Mouse (Mus musculus): ENCODE results near the gene Fgd6. TPM values are rescaled to one million over a fixed set of nuclear protein-coding genes. Genes with fewer than 3 reads are reported as not detected.

Gene Fgd6
- total RNA-seq, 2 experiments from 2014 or later, result 2.1 to 3.6 TPM

DNA sequence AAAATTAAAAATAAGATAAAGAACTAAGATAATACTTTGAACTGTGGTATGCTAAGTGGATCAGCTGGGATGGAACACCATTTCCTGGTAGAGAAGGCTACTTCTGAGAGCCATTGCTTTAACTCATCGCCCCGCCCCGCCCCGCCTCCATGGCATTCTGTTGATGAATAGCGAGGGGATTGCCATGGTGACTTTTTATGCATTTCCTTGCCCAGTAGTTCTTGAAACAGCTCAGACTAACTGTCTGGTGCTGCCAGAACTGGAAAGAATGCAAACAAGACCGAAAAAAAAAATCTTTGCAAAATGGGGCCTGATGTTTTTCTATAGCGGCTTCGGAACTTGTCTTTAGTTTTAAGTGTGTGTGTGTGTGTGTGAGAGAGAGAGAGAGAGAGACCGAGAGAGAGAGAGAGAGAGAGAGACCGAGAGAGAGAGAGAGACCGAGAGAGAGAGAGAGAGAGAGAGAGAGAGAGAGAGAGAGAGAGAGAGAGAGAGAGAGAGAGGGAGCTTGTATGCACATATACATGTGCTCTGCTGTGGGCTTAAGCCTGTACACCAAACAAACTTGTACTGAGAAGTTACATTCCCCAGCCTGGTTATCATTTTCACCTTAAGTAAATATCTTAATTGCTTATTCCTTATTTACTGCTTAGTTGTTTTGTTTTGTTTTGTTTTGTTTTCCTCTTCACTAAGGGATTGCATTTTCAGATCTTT lies 51.7 kb downstream of the Fgd6 start:
- no peak for DNase-seq (ENCODE audit: low spot score in 2 of 2)

DNA sequence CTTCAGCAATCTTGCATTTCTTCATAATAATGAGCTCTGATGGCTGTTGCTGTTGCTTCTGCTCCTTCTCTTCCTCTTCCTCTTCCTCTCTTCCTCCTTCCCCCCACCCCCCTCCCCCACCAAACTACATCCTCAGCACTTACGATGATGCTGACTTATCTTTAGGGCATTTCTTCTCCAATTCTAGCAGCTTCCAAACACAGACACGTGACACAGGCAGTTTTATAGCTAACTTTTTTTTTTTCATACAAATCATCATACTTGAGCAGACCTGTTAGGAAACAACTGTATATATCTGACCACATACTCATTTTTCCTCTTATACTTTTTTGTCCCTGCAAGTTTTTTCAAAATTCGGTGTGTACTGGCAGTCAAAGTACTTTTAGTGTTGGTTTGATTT lies 54.2 kb downstream of the Fgd6 start:
- no peak for DNase-seq (ENCODE audit: low spot score in 2 of 2)

DNA sequence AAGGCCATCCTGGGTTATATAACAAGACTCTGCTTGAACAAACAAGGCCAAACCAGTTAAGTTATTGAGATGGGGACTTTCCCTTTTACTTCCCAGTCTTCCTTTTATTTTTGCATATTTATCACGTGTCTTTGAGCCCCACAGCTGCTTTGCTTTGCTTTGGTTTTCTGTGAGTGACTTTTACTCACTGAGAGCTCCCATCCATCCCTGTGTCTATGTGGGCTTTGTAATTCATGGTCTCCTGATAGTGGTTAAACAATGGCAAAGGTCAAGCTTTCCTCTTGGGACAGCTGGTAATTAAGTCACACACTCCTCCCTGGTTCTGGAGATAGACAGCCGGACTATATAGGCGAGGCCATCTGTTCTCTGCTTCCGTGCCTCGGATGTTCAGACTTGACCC lies 57.7 kb downstream of the Fgd6 start:
- no peak for DNase-seq (ENCODE audit: low spot score in 2 of 2)

DNA sequence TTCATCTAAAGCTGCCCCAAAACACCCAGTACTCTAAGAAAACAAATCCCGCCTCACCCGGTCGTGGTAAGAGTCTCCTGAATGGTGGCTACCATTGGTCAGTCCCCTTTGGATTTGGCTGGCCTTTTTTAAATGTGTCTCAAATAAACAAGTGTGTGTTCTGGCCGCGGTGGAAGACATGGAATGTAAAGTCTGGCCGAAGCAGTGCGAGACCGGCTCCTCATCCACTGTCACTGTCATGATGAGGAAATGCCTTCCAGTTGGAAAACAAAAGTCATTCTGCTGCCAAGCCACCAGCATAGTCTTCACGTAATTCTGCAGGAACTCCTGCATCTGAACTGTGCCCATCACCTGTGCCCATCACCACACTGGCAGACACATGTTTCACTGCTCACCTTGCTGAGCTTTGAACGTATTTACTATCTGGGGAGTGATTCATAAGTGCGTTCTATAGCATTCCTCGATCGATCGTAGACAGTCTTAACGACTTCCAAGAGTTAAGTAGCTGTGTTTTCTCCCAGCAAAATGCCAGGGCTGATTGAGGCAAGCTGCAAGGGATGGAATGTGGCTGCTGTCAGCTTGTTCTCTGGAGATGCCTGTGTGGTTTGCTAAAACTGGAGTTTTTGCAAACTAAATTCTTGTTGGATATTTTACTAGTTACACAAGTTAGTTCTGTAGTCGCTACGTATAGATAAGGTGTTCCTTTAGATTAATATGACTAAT lies 60.1 kb downstream of the Fgd6 start:
- no peak for DNase-seq (ENCODE audit: low spot score in 2 of 2)

DNA sequence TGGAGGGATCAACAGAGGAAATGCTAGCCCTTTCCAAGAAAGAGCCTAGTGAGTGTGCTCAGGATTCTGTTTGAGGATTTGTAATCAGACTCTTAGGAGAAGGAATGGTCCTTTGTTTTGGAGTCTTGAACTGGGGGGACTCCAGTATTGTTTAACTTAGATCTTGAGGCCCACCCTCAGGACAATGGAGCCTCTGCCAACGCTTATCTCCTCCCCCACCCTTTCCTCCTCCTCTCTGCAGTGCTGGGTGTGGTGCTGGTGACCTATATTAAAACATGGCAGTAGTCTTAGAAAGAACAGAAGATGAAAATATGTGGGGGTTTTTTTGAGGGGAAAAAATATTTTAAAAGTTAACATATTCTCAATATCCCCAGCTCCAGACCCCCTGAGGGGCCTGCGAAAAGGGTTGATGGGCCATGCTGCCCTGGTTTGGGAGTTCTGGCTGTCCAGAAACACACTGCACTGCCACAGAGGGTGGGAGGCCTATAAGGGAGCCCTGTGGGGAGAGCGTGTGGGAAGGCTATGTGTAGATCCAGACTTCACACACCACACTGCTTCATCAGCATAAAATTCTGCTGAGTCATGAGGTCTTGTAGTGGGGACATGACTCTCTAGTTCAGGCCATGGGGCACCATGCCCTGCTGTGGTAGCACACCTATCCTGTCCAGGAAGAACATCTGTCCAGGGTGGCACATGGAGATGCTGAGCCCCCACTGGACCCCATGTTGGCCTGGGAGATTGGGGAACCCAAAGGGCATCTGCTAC lies 61.5 kb downstream of the Fgd6 start:
- DNase-seq (ENCODE audit: low spot score in 2 of 2), result no peak

DNA sequence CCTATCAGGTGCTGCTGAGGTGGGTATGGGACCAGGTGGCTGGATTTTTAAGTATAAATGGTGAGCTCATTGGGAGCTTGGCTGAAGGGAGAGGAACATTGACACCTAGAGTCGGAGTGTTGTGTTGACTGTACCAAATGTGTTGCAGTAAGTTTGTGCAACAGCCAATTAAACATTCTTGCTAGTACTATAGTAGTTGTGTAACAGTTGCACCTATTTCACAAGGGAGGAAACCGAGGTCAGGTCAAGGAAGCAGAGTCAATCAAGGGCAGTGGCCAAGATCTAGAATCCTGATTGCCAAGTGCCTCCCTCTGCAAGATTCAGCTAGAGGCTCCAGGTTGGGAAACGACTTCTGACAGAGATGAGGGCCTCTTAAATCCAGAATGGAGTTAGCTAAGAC lies 62.3 kb downstream of the Fgd6 start:
- no peak for DNase-seq (ENCODE audit: low spot score in 2 of 2)

DNA sequence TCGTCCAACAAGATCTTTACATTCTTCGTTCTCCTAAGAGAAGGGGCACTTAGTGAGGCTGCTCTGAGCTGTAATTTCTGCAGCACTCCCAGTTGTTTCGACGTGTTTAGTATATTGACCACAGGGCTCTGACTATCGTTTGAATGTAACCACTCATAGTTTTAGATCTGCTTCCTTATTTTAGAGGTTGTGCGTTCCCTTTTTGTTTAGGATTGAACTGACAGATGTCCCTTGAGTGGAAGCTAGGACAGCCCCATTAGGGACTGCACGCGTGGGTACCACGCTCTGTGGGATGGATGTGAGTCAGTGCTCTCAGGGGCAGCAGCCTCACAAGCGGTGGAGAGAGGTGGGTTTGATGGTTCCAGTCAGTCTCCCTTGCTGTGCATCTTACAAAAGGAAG lies 69.7 kb downstream of the Fgd6 start:
- no peak for DNase-seq (ENCODE audit: low spot score in 2 of 2)

DNA sequence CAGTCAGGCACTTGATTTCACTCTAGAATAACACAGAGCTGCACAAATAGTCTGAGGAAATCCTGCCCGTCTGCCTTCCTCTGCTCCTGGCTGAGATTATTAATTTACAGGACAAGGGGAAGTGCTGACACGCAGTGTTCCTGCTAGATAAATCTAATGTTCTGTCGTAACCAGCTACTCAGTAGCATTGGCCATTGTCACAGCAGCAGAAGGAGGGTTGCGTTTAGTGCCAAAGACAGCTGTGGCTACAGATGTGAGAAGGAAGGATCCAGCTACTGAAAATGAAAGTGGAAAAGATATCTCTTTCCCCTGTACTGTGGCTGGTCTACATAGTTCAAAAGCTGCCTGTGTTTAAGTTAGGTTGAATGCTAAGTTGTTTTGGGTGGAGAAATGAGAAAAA lies 71.4 kb downstream of the Fgd6 start:
- DNase-seq (ENCODE audit: low spot score in 2 of 2), result no peak

DNA sequence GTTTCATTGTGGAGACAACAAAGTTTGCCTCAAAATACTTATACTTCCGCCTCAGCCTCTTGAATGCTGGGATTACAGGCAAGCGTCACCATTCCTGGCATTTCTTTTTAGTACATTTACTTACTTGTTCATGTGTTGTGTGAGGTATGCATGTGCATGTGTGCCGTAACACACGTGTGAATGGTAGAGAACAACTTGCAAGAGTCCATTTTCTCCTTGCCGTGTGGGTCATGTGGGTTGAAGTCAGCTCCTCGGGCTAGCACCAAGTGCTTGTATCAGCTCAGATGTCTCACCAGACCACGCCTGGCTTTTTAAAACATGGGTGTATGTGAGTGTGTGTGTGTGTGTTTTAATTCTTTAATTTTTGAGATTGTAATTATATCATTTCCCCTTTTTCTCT lies 71.8 kb downstream of the Fgd6 start:
- DNase-seq (ENCODE audit: low spot score in 2 of 2), result no peak

DNA sequence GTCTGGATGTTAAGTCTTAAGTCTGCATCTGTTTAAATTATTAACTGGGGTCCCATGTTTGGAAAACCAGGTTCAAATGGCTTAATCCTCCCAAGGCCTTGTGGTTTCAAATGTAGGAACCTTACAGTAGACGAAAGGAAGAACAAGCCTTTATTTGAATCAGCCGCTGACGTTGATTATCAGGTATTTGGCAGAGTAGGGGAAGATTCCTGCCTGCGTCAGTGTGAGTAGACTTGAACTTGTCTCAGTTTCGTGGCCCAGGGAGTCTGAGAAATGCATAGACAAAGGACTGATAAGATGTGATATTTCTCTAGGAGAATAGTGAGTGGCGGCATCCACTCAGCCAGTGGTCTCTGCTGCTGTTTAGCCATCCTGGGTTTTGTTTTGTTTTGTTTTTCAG lies 73.0 kb downstream of the Fgd6 start:
- DNase-seq (ENCODE audit: low spot score in 2 of 2), result no peak

DNA sequence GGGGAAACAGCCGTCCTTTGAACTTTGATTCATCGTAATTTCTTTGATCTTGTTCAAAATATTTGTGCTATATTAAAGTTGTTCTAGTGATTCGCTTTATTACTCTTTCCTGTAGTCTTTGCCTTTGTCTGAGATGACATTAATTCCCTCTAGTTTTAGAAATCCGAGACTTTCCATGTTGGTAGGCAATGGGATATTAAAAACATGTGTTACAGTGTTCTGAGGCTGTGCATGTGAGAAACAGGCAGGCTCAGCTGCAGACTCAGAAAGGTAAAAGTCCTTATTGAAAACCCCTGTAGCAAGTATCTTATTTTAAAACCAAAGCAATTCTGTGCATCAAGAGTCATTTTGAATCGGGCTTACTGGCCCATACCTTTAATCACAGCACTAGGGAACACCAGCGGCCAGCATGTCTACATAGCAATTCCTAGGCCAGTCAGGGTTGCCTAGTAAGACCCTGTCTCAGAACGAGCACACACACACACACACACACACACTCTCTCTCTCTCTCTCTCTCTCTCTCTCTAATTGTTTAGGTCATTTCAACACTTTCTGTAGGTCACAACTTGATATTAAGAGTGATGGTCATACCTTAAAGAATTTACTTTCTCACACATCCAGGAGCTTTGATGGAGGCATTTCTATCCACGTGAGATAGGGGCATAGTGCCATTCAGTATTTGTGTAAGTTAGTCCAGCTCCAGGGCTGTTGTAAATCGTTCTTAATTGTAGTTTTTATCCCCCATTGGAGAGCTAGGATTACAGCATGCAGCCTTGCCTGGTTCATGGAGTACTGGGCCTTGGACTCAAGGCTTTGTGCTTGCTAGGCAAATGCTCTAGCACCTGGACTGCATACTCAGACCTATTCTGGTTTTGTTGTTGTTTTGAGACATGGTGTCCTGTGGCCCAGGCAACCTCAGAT lies 75.3 kb downstream of the Fgd6 start:
- no peak for DNase-seq (ENCODE audit: low spot score in 2 of 2)

DNA sequence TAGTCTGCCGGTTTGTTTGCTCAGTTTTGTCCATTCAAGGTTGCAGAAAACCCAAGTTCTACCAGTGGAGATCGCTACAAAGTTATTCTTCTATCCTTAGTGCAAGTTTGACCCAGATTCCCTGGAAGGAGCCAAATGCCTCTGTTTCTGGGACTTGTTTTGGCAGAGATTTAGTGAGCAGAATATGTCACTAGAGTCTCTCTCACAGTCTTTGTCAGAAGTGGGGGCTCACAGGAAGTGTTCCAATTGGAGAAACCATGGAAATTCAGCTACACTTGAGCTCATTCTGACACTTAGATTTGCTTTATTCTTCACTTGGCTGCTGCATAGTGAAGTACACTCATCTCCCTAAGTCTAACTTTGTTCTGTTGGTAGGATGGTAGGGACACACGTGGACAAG lies 76.4 kb downstream of the Fgd6 start:
- DNase-seq (ENCODE audit: low spot score in 2 of 2), result no peak

DNA sequence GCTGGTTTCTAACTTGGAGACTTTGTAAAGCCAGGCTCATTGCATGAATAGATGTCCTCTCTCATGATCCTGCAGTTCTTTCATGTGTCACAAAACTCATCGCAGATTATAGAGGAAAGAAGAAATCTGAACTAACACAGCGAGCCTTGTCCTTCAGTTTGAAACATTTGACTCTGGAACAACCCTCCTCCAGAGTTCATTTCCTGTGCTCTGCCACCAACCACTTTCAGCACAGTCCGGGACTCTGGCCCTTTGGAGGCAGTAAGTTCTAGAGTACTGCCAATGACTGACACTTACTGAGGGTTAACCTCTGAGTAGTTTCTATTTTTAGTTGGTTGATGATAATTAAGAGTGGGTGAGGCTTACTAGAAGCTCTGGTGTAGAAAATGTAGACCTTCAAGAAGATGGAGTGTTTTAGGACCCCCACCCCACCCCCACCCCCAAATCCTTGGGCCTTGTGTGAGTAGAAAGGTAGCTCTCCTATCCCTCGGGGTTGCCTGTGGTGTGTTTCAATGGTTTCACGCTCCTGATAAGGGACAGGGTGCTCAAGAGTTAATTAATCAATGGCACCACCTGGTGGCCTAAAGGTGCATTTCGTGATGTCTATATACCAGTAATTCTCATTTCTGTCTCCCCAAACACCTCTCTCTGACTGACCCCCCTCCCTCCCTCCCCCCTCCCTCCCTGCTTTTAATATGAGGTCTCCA lies 80.2 kb downstream of the Fgd6 start:
- peak; percentile 54 to 74 for DNase-seq (ENCODE audit: low spot score in 2 of 2)

DNA sequence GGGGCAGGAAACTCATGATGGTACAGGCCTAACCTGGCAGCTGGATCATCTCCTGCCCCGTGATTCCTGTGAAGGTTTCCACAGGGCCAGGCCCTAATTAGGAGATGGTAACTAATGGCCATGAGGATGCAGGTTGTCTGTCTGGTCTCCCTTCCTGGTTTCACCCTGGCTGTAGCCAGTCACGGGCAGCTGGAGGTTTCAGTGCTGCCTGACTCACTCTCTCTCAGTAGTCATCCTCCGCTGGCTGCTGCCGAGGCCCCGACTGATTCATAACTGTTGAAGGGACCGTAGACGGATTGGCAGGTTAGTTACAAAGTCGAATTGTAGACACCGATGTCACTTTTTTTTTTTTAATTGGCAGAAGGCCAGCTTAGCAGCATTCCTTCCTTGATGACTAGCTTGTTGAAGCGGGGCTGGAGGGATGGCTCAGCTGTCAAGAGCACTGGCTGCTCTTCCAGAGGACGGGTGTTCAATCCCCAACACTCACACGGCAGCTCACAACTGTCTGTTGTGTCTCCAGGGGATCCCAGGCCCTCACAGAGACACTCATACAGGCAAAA lies 81.1 kb downstream of the Fgd6 start:
- DNase-seq (ENCODE audit: low spot score in 2 of 2), result no peak

DNA sequence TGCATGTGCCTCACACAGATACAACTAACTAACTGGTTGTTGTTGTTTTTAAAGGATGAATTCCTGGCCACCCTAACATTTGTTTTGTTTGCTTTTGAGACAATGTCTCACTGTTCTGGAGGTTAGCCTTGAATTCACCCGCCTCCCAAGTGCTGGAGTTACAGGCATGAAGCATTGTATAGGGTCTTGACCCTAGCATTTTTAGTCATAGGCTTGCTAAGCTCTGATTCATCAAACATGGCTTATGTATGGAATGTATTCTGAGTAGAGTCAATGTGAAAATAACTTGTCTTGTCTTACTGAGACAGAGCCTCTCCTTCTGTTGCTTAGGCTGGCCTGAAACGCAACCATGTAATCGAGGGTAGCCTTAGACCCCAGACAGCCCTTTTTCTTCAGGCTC lies 82.1 kb downstream of the Fgd6 start:
- no peak for DNase-seq (ENCODE audit: low spot score in 2 of 2)

DNA sequence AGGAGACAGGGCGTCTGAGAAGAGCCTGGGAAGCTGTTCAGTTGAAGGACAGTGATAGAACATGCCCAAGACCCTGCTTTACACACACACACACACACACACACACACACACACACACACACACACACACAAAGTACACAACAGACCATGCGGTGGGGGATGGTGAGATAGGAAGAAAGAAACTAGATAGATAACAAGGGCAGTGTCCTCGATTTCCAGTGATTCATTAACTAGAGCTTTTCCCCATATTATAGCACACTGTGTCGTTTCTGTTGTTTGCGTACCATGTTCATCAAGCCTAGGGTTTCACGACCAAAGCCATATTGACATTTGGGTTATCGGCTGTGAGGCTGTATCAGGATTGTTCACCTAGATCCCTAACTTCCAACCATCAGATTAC lies 83.2 kb downstream of the Fgd6 start:
- DNase-seq (ENCODE audit: low spot score in 2 of 2), result no peak

DNA sequence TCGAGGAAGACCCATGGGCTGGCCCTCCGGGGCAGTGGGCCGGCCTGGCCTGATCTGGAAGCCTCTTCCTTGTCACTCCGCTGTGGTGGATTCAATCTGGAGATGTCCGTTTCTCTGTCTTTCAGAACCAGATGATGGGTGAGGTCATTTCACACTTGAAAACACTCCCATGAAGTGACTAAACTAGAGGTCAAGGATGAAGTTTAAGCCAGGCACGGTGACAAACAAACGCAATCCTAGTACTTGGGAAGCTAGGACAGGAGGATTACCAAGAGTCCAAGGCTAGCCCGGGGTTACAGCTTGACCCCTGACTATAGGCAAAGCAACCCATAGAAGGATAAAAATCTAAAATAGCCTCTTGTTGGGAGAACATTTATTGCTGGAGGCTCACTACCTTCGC lies 84.9 kb downstream of the Fgd6 start:
- DNase-seq (ENCODE audit: low spot score in 2 of 2), result no peak

DNA sequence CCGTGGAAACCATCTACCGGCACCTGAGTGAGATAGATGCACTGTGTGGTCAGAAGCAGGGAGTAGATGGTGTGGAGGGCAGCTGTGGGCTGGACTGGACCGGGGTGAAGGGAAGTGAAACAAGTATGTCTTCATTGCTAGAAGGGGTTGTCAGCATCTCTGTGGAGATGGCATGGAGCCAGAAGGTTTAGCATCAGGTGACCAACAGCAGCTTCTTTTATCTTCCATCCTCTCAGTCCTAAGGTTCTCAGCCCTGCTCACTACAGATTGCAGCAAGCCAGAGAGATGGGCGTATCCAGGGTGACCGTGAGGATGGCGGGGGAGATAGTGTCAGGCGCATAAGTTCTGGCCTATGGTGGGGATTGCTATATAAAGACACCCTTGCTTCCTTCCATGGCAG lies 86.8 kb downstream of the Fgd6 start:
- no peak for DNase-seq (ENCODE audit: low spot score in 2 of 2)

DNA sequence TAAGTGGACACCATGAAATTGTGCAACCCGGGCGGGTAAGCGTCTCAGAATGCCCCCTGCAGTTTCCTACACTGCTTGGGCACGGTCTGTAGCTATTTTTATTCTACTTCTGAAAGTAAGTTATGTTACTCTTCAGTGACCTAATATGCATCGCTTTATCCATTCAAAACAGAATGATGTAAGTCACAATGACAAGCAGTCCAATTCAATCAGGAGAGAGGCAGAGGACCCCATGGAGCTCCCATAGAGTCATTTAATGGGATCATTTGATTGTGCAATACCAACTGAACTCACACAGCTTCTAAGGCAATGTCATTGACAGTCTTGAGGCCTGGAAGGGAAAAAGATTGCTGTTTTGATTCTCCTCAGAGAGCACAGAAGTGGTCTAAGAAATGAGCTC lies 87.8 kb downstream of the Fgd6 start:
- no peak for DNase-seq (ENCODE audit: low spot score in 2 of 2)

DNA sequence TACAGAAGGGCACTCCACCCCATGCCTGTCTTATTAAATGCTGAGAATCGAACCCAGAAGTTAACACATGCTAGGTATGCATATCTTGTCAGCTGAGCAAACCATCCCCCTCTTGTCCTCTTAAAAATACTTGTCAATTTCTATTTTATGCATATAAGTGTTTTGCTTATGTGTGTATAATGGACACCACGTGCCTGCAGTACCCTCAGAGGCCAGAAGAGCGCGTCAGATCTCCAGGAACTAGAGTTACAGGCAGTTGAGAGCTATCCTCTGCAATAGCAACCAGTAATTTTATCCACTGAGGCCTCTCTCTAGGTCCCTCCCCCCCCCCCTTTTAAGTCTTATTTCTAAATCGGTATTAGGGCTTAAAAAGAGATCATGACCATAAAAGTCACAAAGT lies 88.6 kb downstream of the Fgd6 start:
- DNase-seq (ENCODE audit: low spot score in 2 of 2), result no peak
